Mouse (Mus musculus) forebrain, embryonic 16.5 days (tissue): Measurements from ENCODE around the gene Mllt11. TPM values are rescaled to one million over a fixed set of nuclear protein-coding genes. Genes with fewer than 3 reads are reported as not detected.
A peak's percentile ranks its signal among the peaks of the same experiment; 100 is the strongest.
"Not testable (repeated sequence)": the region's sequence is repeated elsewhere in the genome, so short reads cannot be mapped to it uniquely, and the experiment has no call there.

Experiments used
- ATAC-seq: fragments of 200-750 bp; cut with Nextera tagmentation; 2 replicates; pipeline ENCODE4 v1.8.0; 2017; ENCODE audit warnings: mild to moderate bottlenecking, moderate library complexity
- H3K27ac ChIP-seq: fragments of 300-500 bp; sonication (generic); 2 replicates; pipeline ENCODE4 v1.5.1; 2014; ENCODE audit warnings: low read length, control low read depth
- H3K27me3 ChIP-seq: fragments of 300-500 bp; sonication (generic); replicated peaks from 2 replicates; pipeline ENCODE4 v1.6.1; 2014; ENCODE audit warnings: low read length; ENCODE audit not compliant: control insufficient read depth, insufficient read depth
- H3K36me3 ChIP-seq: fragments of 300-500 bp; sonication (generic); 2 replicates; pipeline ENCODE4 v1.6.1; 2014; ENCODE audit not compliant: control insufficient read depth, insufficient read depth
- H3K4me1 ChIP-seq: fragments of 300-500 bp; sonication (generic); replicated peaks from 2 replicates; pipeline ENCODE4 v1.6.1; 2014; ENCODE audit warnings: low read length; ENCODE audit not compliant: control insufficient read depth, insufficient read depth
- H3K4me2 ChIP-seq: fragments of 300-500 bp; sonication (generic); 2 replicates; pipeline ENCODE4 v1.6.1; 2014; ENCODE audit warnings: mild to moderate bottlenecking, low read length, control low read depth
- H3K4me3 ChIP-seq: fragments of 300-500 bp; sonication (generic); replicated peaks from 2 replicates; pipeline ENCODE4 v1.5.1; 2014; ENCODE audit warnings: mild to moderate bottlenecking, low read length, control low read depth
- H3K9ac ChIP-seq: fragments of 300-500 bp; sonication (generic); replicated peaks from 2 replicates; pipeline ENCODE4 v1.6.1; 2014; ENCODE audit warnings: low read depth, low read length, control low read depth
- H3K9me3 ChIP-seq: fragments of 300-500 bp; sonication (generic); 2 replicates; pipeline ENCODE4 v1.6.1; 2016; ENCODE audit warnings: low read length; ENCODE audit not compliant: control insufficient read depth
- WGBS: fragments of 180-500 bp; shearing (Covaris S2); extraction: QIAGEN DNeasy Blood & Tissue Kit; methylation state at CpG from one replicate; pipeline ENCODE4 v1.1.7; 2014; 5-methylcytosine and 5-hydroxymethylcytosine counted together
- polyA plus RNA-seq: library from polyadenylated mRNA; unstranded; fragments of >200 nt; fragmentation: Nextera tagmentation; extraction: Ambion mirVana; gene quantifications from 2 replicates; pipeline ENCODE4 v1.2.1, GENCODE M21; 2015

Gene Mllt11
- polyA plus RNA-seq, 1 experiment from 2014 or later, result 264 TPM

GRCm38 (mm10) chr3:95227214-95227613 is 4.8 kb downstream of the Mllt11 start:
- WGBS, result 0% methylated on average over 1 of the region's 1 CpGs
- ATAC-seq, result no peak
- peak overlapping the region; percentile 98 for H3K27ac ChIP-seq
- no peaks in the 10 kb centered on the region for H3K27me3 ChIP-seq
- H3K9ac ChIP-seq, result peak overlapping the region; percentile 91
- no peaks in the 10 kb centered on the region for H3K9me3 ChIP-seq
- H3K4me3 ChIP-seq, result peak overlapping the region; percentile 84
- peaks cover 57% of the 10 kb centered on the region for H3K4me1 ChIP-seq
- peak overlapping the region; percentile 74 for H3K4me2 ChIP-seq
- H3K36me3 ChIP-seq, result peaks cover 22% of the 10 kb centered on the region

- ATAC-seq, result no peak
- Histone ChIP-seq H3K9ac (no peak overlapping the region), H3K4me2 (peak overlapping the region; percentile 28), H3K4me3 (no peak overlapping the region), H3K4me1 (peaks cover 37% of the 10 kb centered on the region), H3K36me3 (peaks cover 31% of the 10 kb centered on the region), H3K27me3 (no peaks in the 10 kb centered on the region), H3K9me3 (no peaks in the 10 kb centered on the region), H3K27ac (no peak overlapping the region)
- WGBS, result 11% methylated on average over 6 of the region's 6 CpGs
These were observed 7.7 kb downstream of the Mllt11 start for GRCm38 (mm10) chr3:95224295-95224694.

- no peaks in the 10 kb centered on the region for H3K27me3 ChIP-seq
- H3K9me3 ChIP-seq, result no peaks in the 10 kb centered on the region
- no peak for ATAC-seq
- H3K4me3 ChIP-seq, result no peak overlapping the region
- H3K4me1 ChIP-seq, result peaks cover 40% of the 10 kb centered on the region
- H3K27ac ChIP-seq, result no peak overlapping the region
- H3K4me2 ChIP-seq, result no peak overlapping the region
- no peak overlapping the region for H3K9ac ChIP-seq
- H3K36me3 ChIP-seq, result peaks cover 33% of the 10 kb centered on the region
- WGBS, result 95% methylated on average over 2 of the region's 2 CpGs
These were observed 8.9 kb downstream of the Mllt11 start for GRCm38 (mm10) chr3:95223041-95223440.

GRCm38 (mm10) chr3:95218466-95219137 is 13.4 kb downstream of the Mllt11 start:
- H3K9me3 ChIP-seq, result no peaks in the 10 kb centered on the region
- H3K4me3 ChIP-seq, result peak overlapping the region; percentile 77; the same call in 1 of the 2 replicates
- peaks cover 24% of the 10 kb centered on the region for H3K4me1 ChIP-seq
- H3K27me3 ChIP-seq, result no peaks in the 10 kb centered on the region
- no peak for ATAC-seq
- H3K27ac ChIP-seq, result peak overlapping the region; percentile 97
- H3K9ac ChIP-seq, result no peak overlapping the region
- WGBS, result 84% methylated on average over 6 of the region's 6 CpGs
- peaks cover 30% of the 10 kb centered on the region for H3K36me3 ChIP-seq
- peak overlapping the region; percentile 67 for H3K4me2 ChIP-seq

GRCm38 (mm10) chr3:95217255-95218134 is 14.5 kb downstream of the Mllt11 start, which contains the start of gene Gabpb2:
Gene Gabpb2, minus strand, starts transcription at chr3:95217916.
- Histone ChIP-seq H3K4me2 (peak within 1 kb of the TSS; percentile 67), H3K27ac (peak within 1 kb of the TSS; percentile 97), H3K27me3 (no peaks in the 10 kb centered on the region), H3K36me3 (peaks cover 20% of the 10 kb centered on the region), H3K9me3 (no peaks in the 10 kb centered on the region), H3K4me3 (peak within 1 kb of the TSS; percentile 77), H3K9ac (peak within 1 kb of the TSS; percentile 89), H3K4me1 (peaks cover 18% of the 10 kb centered on the region)
- peak; percentile 87 for ATAC-seq
- 1% methylated on average over 56 of the region's 56 CpGs for whole genome bisulfite sequencing

GRCm38 (mm10) chr3:95216655-95217254 is 15.2 kb downstream of the Mllt11 start:
- H3K36me3 ChIP-seq, result peaks cover 17% of the 10 kb centered on the region
- H3K9ac ChIP-seq, result peak overlapping the region; percentile 89
- no peak for ATAC-seq
- H3K9me3 ChIP-seq, result no peaks in the 10 kb centered on the region
- H3K4me3 ChIP-seq, result peak overlapping the region; percentile 77
- H3K4me2 ChIP-seq, result peak overlapping the region; percentile 67
- peak overlapping the region; percentile 97 for H3K27ac ChIP-seq
- H3K4me1 ChIP-seq, result peaks cover 14% of the 10 kb centered on the region
- WGBS, result 16% methylated on average over 4 of the region's 4 CpGs
- H3K27me3 ChIP-seq, result no peaks in the 10 kb centered on the region

GRCm38 (mm10) chr3:95213609-95213975 is 18.4 kb downstream of the Mllt11 start:
- no peak overlapping the region for H3K4me2 ChIP-seq
- no peak for ATAC-seq
- H3K4me3 ChIP-seq, result no peak overlapping the region
- H3K4me1 ChIP-seq, result peaks cover 14% of the 10 kb centered on the region
- no peaks in the 10 kb centered on the region for H3K27me3 ChIP-seq
- H3K9ac ChIP-seq, result no peak overlapping the region
- no peak overlapping the region for H3K27ac ChIP-seq
- WGBS, result 93% methylated on average over 1 of the region's 1 CpGs
- no peaks in the 10 kb centered on the region for H3K9me3 ChIP-seq
- H3K36me3 ChIP-seq, result 0 out of 2 replicates have a peak, but pooled peaks cover 4% of the 10 kb centered on the region

GRCm38 (mm10) chr3:95212889-95213608 is 18.9 kb downstream of the Mllt11 start:
- H3K4me3 ChIP-seq, H3K9me3 ChIP-seq, H3K27ac ChIP-seq, ATAC-seq, H3K36me3 ChIP-seq, H3K27me3 ChIP-seq, H3K9ac ChIP-seq, H3K4me2 ChIP-seq: not testable (repeated sequence)
- peaks cover 11% of the 10 kb centered on the region for H3K4me1 ChIP-seq
- 94% methylated on average over 7 of the region's 10 CpGs for WGBS
